Mouse (Mus musculus) G1E (cell line): ENCODE results near the gene Pdzd2.

ENCODE experiments used
- CTCF ChIP-seq: IDR thresholded peaks from 2 replicates; pipeline ENCODE4 v1.5.1; 2012; ENCODE audit warnings: low read depth, low read length, inconsistent platforms, mixed read lengths
- GATA1 ChIP-seq: IDR thresholded peaks from 2 replicates; pipeline ENCODE4 v1.6.1; 2012; ENCODE audit warnings: borderline replicate concordance, low read length, inconsistent platforms, mixed read lengths
- POLR2AphosphoS5 ChIP-seq: IDR thresholded peaks from 2 replicates; pipeline ENCODE4 v1.6.1; 2012; ENCODE audit warnings: low read depth, low read length, inconsistent platforms; ENCODE audit not compliant: insufficient replicate concordance
- TAL1 ChIP-seq: conservative IDR thresholded peaks from 2 replicates; pipeline ENCODE4 v1.6.1; 2012; ENCODE audit warnings: low read depth, low read length, inconsistent platforms, mixed read lengths

DNA sequence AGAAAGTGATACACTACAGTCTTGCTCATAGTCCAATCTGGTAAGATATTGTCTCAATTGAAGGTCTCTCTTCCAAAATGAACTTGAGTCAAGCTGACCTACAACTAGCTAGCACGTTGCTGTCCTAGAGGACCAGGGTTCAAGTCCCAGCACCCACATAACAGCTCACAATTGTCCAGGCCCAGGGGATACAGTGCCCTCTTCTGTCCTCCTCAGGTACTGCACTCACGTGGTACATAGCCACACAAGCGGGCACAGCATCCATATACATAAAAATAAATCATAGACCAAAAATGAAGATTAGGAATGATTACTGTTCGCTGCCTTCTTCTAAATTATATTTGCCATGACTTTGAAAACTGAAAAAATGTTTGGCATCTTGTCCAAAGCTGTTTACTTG is 136.1 kb downstream of the Pdzd2 start:
- TF ChIP-seq CTCF (no peak), TAL1 (no peak), POLR2AphosphoS5 (no peak), GATA1 (no peak)
